Mouse (Mus musculus) gastrocnemius, postnatal 36 days (tissue): ENCODE results near the gene Nepro. TPM values are rescaled to one million over a fixed set of nuclear protein-coding genes. Genes with fewer than 3 reads are reported as not detected.

Experiments used
- DNase-seq, 2 experiments: peaks; one replicate each; pipeline ENCODE4 v3.0.0; 2022
- intact Hi-C: fragments of 180-260 bp; cut with DNase I; formaldehyde crosslinking; loops from one replicate; pipeline ENCODE4 v1.15.1; 2025
- long read RNA-seq, 2 experiments: library from polyadenylated mRNA; stranded (forward); transcript quantifications; one replicate each; pipeline ENCODE4 v2.0.0; 2021
- total RNA-seq, 2 experiments: library from RNA; stranded (reverse); gene quantifications; 2 replicates each; pipeline ENCODE4 v1.2.3; 2021

Gene Nepro
- 1 to 10 TPM; 3.5 to 3.6 TPM for total RNA-seq
- long read RNA-seq, experiment 1, result 0 reads
- long read RNA-seq, experiment 2, partial matches to known transcripts, result 1 of 1 reads
- long read RNA-seq, experiment 2, other reads (novel, unspliced or antisense), result 0 of 1 reads

GRCm38 (mm10) chr16:44724083-44724787 lies at the start of gene Nepro:
Gene Nepro, plus strand, starts transcription at chr16:44724301.
- peak; percentile 94 to 97 for DNase-seq
- intact Hi-C loops, result loop anchor here (10.0 kb wide), 1 partner anchor 371 kb away; the partner anchor contains the start of gene Ccdc80

- no peak for DNase-seq
- intact Hi-C loops, result loop anchor here (5.0 kb wide), 1 partner anchor 584 kb away; no protein-coding TSS in a partner anchor
Measured at GRCm38 (mm10) chr16:44676357-44676756, 47.7 kb upstream of the Nepro start.

DNA sequence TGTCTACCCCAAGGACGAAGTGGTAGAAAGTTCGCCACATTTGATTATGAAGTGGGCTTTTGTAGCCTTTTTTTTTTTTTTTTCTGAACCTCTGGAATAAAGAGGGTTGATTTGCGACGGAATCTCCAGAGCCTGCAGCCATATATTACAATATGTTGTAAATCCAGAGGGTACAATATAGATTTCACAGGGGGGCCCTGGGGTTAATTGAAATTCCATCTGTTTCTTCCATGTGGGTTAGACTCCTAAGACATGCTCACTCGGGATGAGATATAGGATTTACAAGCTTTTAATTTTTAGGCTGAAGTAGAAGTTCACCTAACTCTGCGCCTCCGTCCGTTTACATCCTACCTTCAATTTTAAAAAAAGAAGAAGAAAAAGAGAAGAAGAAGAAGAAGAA lies 45.0 kb upstream of the Nepro start:
- DNase-seq, result no peak
- intact Hi-C loops, result loop anchor here (5.0 kb wide), 1 partner anchor 587 kb away; no protein-coding TSS in a partner anchor

DNA sequence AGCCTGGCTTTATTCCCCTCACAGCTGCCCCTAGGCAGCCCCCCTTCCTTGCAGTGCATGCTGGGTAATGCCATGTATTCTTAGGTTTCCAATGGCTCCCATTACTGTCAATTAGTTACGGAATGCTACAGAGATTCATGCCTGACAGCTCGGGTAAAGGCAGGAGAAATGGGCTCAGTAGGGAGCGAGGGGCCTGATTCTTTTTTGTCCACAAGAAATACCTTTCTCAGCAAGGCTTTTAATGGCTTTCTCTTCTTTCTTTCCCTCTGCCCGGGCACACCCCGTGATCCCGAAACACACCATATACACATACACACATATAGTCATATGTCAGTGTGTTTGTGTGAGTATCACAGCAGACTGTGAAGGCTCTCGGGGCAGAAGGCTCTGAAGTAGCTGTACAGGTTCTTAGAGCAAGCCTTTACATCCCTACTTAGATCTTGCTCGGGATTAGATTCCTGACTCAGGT lies 44.6 kb upstream of the Nepro start:
- intact Hi-C loops, result loop anchor here (5.0 kb wide), 1 partner anchor 587 kb away; no protein-coding TSS in a partner anchor
- DNase-seq, result no peak

DNA sequence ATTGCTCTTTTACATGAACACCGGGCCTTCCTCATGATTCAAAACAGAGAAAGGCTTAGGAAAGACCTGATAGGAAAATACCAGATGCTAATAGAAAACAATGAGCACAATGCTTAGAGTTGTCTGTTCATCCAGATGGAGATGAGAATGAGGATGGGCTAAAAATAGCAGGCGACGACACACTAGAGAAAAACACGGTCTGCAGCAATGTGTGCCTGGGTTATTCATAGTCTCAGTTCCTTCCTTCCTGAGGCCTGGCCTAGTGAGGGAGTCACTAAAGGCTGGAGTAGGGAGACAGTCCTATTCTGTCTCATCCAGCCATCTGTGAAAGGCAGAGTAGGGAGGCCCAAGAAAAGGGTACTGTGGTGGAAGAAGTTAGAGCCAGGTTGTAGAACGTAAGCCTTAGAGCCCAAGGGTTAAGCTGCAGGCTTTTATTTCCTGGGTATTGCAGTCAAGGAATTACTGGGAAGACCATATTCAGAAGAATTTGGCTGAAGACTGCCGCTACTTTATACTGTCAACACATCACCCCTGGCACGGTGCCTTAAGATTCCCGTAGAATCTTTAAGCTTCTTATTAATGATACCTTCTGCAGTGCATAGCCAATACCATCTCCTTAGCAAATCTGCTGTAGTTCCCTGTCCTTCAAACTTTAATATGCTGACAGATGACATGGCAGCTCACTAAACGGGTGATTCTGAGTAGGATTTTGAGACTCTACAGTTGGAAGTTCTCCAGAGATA lies 43.2 kb upstream of the Nepro start:
- intact Hi-C loops, result no loop called here

DNA sequence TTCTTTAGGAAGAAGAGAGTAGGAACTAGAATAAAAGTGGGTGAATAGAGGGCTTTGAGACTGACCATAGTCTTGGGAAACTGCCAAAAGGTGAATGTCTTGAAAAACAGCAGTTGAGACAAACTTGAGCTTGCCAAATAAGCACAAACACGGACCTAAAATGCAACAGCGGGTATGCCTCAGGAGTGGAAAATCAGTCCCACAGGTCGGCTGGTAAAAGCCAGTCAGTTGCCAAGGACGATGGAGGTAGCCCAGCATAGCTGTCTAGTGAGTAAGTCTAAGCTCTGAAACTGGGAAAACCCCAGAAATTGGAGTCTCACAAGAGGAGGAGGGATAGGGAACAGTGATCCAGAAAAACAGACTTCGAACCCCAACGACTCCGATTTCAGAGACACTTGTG lies 39.5 kb upstream of the Nepro start:
- no peak for DNase-seq
- intact Hi-C loops, result no loop called here

More for the DNA sequence above, 43.2 kb upstream of the Nepro start:
- DNase-seq, result no peak

- no peak for DNase-seq
- intact Hi-C loops, result no loop called here
Measured at GRCm38 (mm10) chr16:44685401-44685800, 38.7 kb upstream of the Nepro start.

DNA sequence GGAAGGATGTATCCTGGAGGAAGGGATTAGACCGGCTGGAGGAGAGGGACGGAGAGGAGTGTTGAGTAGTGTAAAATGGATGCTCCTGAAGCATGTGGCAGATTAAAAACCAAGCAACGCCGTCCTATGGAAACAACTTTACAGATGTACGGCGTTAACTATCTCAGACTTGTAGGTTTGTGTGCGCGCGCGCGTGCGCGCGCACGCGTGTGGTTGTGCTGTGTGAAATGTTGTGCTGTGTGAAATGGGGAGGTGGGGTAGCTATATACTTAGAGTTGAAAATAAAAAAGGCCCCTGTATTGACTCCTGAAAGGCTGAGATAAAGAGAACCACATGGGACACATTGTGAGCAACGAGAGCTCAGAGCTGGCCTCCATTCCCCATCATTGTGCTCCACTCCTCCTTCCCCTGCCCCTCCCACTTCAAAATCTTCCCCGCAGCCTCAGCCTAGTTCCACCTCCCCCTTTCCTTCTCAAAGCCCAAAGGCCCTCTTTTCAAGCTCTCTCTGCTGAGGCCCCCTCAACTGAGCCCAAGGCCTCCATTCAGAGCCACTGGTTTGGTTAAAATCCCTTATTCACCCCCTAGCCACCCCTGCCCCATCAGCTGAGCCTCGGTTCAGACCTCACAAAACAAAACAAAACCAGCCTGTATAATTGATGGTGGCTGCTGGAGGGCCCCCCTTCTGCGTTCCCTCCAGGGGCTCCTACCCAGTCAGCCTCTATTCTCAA lies 36.9 kb upstream of the Nepro start:
- DNase-seq, result no peak
- intact Hi-C loops, result no loop called here

DNA sequence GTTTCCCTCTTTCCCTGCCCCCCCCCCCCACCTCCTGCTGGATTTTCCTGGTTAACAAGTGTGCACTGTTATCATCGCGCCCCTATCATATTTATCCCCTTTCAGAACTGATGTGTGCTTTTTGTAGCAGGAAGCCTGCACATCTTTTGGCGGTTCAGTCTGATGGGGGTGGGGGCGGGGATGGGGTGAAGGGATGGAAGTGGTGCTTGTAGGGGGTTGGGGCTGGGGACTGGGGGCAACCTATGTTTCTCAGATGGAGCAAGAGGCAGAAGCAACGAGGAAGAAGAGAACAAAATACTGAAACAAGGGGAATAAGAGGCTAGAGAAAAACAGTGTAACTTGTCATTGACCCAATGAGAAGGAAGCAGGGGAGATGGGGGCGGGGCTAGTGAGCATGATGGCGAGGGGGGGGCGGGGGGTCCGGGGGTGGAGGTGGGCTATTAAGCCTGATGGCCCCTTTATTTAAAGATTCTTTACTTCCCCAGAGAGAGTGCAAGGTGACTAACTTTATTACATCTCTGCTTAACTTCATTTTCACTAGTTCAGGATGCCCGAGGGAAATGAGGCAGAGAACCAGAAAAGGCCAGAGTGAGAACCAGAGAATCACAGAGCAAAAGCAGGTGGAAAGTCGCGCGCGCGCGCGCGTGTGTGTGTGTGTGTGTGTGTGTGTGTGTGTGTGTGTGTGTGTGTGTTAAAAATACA lies 36.2 kb upstream of the Nepro start:
- DNase-seq, result no peak

GRCm38 (mm10) chr16:44688507-44688906 lies 35.6 kb upstream of the Nepro start:
- DNase-seq, result no peak
- intact Hi-C loops, result no loop called here

More for the DNA sequence above, 36.2 kb upstream of the Nepro start:
- intact Hi-C loops, result no loop called here

DNA sequence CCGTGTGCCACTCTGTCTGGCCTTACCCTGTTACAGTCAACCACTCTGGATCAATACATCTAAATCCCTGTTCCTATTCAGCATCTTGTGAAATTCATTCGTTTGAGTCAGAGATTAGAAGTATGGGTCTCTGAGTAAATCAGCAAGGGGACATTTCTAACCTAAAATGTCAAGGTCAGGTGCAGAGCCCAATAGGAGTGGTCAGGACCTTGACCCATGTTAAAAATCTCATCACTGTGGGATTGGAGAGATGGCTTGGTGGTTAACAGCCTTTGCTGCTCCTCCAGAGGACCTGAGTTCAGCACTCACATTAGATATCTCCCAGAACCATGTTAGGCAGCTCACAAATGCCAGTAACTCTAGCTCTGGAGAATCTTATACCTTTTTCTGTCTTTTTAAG lies 33.6 kb upstream of the Nepro start:
- no peak for DNase-seq
- intact Hi-C loops, result no loop called here

GRCm38 (mm10) chr16:44691066-44691465 lies 33.0 kb upstream of the Nepro start:
- intact Hi-C loops, result no loop called here

DNA sequence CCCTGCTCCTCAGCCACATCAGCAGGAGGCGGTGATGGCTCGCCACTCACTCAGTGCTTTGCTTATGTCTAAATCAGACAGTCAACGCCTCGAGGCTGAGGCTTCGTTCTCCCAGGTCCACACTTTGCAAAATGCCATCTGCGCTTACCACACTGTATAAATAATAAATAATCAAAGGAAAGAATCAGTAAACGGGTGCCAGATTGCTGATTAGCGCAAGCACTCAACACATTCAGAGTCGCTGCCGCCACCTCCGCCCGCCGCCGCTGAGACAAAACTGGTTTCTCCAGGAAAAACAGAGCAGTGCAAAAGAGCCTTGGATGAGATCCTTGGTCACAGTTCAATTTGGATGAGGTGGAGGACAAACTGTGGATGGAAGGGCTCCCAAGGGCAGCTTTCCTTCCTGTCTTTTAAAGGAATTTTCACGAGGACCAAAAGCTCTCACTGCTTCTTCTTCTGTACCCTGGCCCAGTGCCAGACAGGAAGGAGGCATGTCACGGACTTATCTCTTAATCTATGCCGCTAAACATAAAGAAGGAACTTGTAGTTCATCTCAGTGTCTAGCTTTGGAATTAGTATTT lies 32.5 kb upstream of the Nepro start:
- intact Hi-C loops, result no loop called here
- peak; percentile 36 to 67 for DNase-seq

More at GRCm38 (mm10) chr16:44691066-44691465, 33.0 kb upstream of the Nepro start:
- no peak for DNase-seq

DNA sequence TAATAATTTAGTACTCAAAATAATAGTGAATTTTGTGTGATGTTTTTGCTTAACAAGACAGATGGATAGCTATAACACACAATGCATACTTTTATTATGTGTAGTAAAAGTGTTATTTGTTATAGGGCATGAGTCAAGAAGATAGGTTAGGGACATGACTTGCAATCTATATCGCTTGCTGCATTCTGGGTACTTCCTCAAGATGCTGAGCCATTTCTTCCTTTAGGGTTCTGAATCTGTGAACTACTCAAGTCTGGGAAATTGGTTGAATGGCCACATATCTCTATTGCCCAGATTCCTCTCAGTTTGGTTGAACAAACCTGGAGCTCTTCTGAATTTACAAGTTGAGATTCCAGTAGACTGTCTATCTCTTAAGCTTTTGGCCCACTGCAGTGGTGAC lies 31.6 kb upstream of the Nepro start:
- intact Hi-C loops, result no loop called here
- DNase-seq, result no peak

DNA sequence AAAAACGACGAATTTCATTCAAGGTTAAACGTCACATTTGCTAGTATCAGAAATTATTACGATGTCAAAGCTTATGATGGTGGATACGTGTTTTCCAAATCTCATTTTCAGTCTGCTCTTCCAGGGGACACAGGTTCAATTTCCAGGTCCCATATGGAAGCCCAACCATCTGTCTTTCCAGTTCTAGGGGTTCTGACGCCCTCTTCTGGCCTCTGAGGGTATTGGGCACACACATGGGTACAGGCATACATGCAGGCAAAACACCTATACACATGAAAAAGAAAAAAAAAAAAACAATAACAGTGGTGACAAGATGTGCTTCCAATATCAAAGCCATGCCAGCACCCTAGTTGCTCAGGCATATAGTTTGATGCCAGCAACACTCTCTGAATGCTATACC lies 30.4 kb upstream of the Nepro start:
- intact Hi-C loops, result no loop called here

DNA sequence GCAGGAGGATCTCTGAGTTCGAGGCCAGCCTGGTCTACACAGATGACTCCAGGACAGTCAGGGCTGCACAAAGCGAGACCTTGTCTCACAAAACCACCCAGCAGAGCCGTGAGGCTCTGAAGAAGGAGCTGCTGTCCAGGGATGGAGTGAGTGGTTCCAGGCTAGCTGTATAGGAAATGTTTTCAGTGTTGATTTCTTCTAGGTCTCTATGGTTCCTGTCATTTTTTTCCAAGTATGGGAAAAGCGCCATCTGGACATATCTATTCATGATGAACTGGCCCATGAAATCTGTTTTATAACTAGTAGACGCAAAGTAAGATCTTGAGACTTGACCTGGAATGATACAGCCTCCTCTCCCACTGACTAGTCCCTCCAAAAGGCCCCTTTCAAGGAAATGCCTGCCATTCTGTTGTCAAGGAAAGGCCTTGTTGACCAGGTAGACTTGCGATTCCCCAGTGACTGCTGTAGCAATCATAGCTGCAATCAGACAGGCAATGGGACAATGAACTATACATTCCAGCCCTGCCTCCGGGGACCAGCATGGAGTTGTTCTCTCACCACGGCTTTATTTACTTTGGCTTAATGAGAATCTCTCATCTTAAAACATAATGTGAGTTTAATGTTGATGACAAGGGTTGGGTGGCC lies 28.8 kb upstream of the Nepro start:
- intact Hi-C loops, result no loop called here
- no peak for DNase-seq

More for the DNA sequence above, 30.4 kb upstream of the Nepro start:
- no peak for DNase-seq

- DNase-seq, result no peak
- intact Hi-C loops, result no loop called here
Measured at GRCm38 (mm10) chr16:44695859-44696620, 28.1 kb upstream of the Nepro start.

GRCm38 (mm10) chr16:44697473-44698205 lies 26.5 kb upstream of the Nepro start:
- intact Hi-C loops, result no loop called here
- DNase-seq, result no peak
